In genomic region chr7:63815531-63815930, GRCm38 (mm10) we compare ENCODE assay signal across 21 mouse cellular contexts.
DNase-seq lines count a peak whose midpoint lies in the region; ATAC-seq and TF ChIP-seq lines count a peak whose summit lies in the region.
"Had no signal": no experiment of that assay in that cellular context is flagged by ENCODE, and none has a peak within 500 bp of the region (broad histone marks: within the 10 kb centered on the region; RNA-seq: fewer than 3 reads in every experiment).

No protein-coding gene starts in this region.

- WGBS in lung, postnatal 0 days: 83% methylated on average over 9 of the region's 9 CpGs
- WGBS in embryonic facial prominence, embryonic 15.5 days: 91% methylated on average over 9 of the region's 9 CpGs

- H3K9ac ChIP-seq in lung, postnatal 0 days (replicated peaks; ENCODE audit: low read depth): no peak overlapping the region
- no peak overlapping the region for H3K9ac ChIP-seq in embryonic facial prominence, embryonic 15.5 days
- H3K9ac ChIP-seq: forebrain, embryonic 13.5 days; heart, embryonic 15.5 days; hindbrain, embryonic 15.5 days; liver, embryonic 13.5 days; lung, embryonic 14.5 days had no signal

- H3K4me2 ChIP-seq in lung, postnatal 0 days (replicated peaks; ENCODE audit: low read depth, low read length): no peak overlapping the region
- no peak overlapping the region for H3K4me2 ChIP-seq in embryonic facial prominence, embryonic 15.5 days (replicated peaks)
- H3K4me2 ChIP-seq: forebrain, embryonic 13.5 days; heart, embryonic 15.5 days; hindbrain, embryonic 15.5 days; liver, embryonic 13.5 days; lung, embryonic 14.5 days had no signal

- H3K4me3 ChIP-seq in lung, postnatal 0 days (ENCODE audit: low read depth, low read length): no peak overlapping the region
- no peak overlapping the region for H3K4me3 ChIP-seq in embryonic facial prominence, embryonic 15.5 days (replicated peaks)
- H3K4me3 ChIP-seq in layer of hippocampus, adult 2 months: no peak overlapping the region
- H3K4me3 ChIP-seq: forebrain, embryonic 13.5 days; heart, embryonic 15.5 days; hindbrain, embryonic 15.5 days; liver, embryonic 13.5 days had no signal

- DNase-seq in lung, postnatal 0 days (ENCODE audit: low spot score): no peak
- no peak for DNase-seq in lung, postnatal 25 days (ENCODE audit: low spot score)
- DNase-seq in naive thymus-derived CD4-positive, alpha-beta T cell, adult 2 months (ENCODE audit: low read depth): peak; percentile 70
- DNase-seq in liver: no peak
- DNase-seq in layer of hippocampus, adult 2 months (ENCODE audit: low spot score in 2 of 2): no peak
- DNase-seq: adrenal gland, postnatal 25 days; cerebellum, adult 11-12 months; embryo, embryonic 11 days; gastrocnemius, postnatal 14 days; layer of hippocampus, postnatal 36 days; liver, embryonic 13.5 days; midbrain, embryonic 14.5 days; right cerebral cortex, postnatal 14 days had no signal

- no peak for TF ChIP-seq CTCF in lung, postnatal 0 days (IDR thresholded peaks at IDR 0.05)
- no peak for TF ChIP-seq CTCF in layer of hippocampus, adult 2 months (conservative IDR thresholded peaks at IDR 0.05)

- H3K4me1 ChIP-seq in lung, postnatal 0 days (ENCODE audit: insufficient read depth, low read depth, low read length): peaks cover 5% of the 10 kb centered on the region; the same call in 1 of the 2 replicates
- peaks cover 11% of the 10 kb centered on the region for H3K4me1 ChIP-seq in embryonic facial prominence, embryonic 15.5 days
- H3K4me1 ChIP-seq: forebrain, embryonic 13.5 days; hindbrain, embryonic 15.5 days had no signal

- H3K27ac ChIP-seq in lung, postnatal 0 days (ENCODE audit: low read length): peak overlapping the region; percentile 85
- 0 out of 2 replicates have a peak overlapping the region, but pooled peaks have one; percentile 83 for H3K27ac ChIP-seq in embryonic facial prominence, embryonic 15.5 days (replicated peaks)
- no peak overlapping the region for H3K27ac ChIP-seq in layer of hippocampus, adult 2 months
- H3K27ac ChIP-seq: forebrain, embryonic 13.5 days; liver, embryonic 13.5 days had no signal

- no peaks in the 10 kb centered on the region for H3K9me3 ChIP-seq in lung, postnatal 0 days (ENCODE audit: low read length)
- H3K9me3 ChIP-seq in embryonic facial prominence, embryonic 15.5 days (replicated peaks): no peaks in the 10 kb centered on the region
- H3K9me3 ChIP-seq: forebrain, embryonic 13.5 days; G1E; heart, embryonic 15.5 days; hindbrain, embryonic 15.5 days; liver, embryonic 13.5 days; megakaryocyte, embryonic 14.5 days had no signal

- no peaks in the 10 kb centered on the region for H3K27me3 ChIP-seq in lung, postnatal 0 days (replicated peaks; ENCODE audit: insufficient read depth, low read length)
- H3K27me3 ChIP-seq in embryonic facial prominence, embryonic 15.5 days: no peaks in the 10 kb centered on the region
- H3K27me3 ChIP-seq: forebrain, embryonic 13.5 days; heart, embryonic 15.5 days; hindbrain, embryonic 15.5 days; liver, embryonic 13.5 days had no signal

- ATAC-seq in lung, postnatal 0 days: no peak
- ATAC-seq in CD4-positive, CD25-positive, alpha-beta regulatory T cell, adult 4 months: peak; percentile 35
- ATAC-seq in embryonic facial prominence, embryonic 15.5 days (ENCODE audit: insufficient number of reproducible peaks, low FRiP score, low TSS enrichment, low read depth): no peak
- ATAC-seq: forebrain, embryonic 13.5 days had no signal

- no peak for TF ChIP-seq EP300 in lung, postnatal 0 days (IDR thresholded peaks at IDR 0.05)

- no peaks in the 10 kb centered on the region for H3K36me3 ChIP-seq in lung, postnatal 0 days (ENCODE audit: insufficient read depth, low read length)
- no peaks in the 10 kb centered on the region for H3K36me3 ChIP-seq in embryonic facial prominence, embryonic 15.5 days
- H3K36me3 ChIP-seq: G1E; heart, embryonic 15.5 days; hindbrain, embryonic 15.5 days; liver, embryonic 13.5 days had no signal
